In the genomic region with DNA sequence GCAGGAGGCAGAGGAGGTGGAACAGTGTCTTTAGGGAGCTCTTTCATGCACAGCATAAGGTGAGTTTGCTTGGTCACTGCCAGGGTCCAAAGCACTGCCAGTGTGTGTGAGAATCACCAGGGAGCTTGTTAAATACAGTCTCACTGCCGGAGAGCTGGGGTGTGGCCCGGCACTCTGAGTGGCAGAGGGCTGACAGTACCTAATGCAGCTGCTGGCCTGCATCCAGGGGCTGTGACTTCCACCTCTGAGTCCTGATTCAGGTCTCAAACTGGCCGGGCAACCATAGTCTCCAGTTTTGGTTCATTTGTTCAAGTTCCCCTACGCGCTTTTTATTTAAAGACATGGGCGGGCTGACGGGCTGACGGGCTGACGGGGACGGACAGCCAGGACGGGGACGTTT, we compare ENCODE assay signal across 29 mouse cellular contexts. TPM values are rescaled to one million over a fixed set of nuclear protein-coding genes. Genes with fewer than 3 reads are reported as not detected.
A peak's percentile ranks its signal among the peaks of the same experiment; 100 is the strongest.
DNase-seq lines count a peak whose midpoint lies in the region; ATAC-seq and TF ChIP-seq lines count a peak whose summit lies in the region.
"Had no signal": no experiment of that assay in that cellular context is flagged by ENCODE, and none has a peak within 500 bp of the region (broad histone marks: within the 10 kb centered on the region; RNA-seq: fewer than 3 reads in every experiment).

No protein-coding gene starts in this region.

- 5% methylated on average over 12 of the region's 12 CpGs for WGBS in heart, embryonic 12.5 days

- no peaks in the 10 kb centered on the region for H3K9me3 ChIP-seq in heart, embryonic 12.5 days (replicated peaks)
- H3K9me3 ChIP-seq: embryonic facial prominence, embryonic 12.5 days; embryonic facial prominence, embryonic 15.5 days; heart, embryonic 10.5 days; hindbrain, embryonic 10.5 days; hindbrain, embryonic 13.5 days; intestine, embryonic 15.5 days had no signal

- no peak overlapping the region for H3ac ChIP-seq in myocyte (ENCODE audit: control insufficient read depth, insufficient read length)

- H3K27me3 ChIP-seq in heart, embryonic 12.5 days (replicated peaks) = peaks cover 93% of the 10 kb centered on the region
- peaks cover 53% of the 10 kb centered on the region for H3K27me3 ChIP-seq in myocyte (ENCODE audit: control insufficient read depth, insufficient read depth, insufficient read length)

- ATAC-seq in heart, embryonic 12.5 days (ENCODE audit: insufficient number of reproducible peaks, low FRiP score) = no peak
- ATAC-seq: forebrain, embryonic 14.5 days; forebrain, postnatal 0 days; hindbrain, embryonic 16.5 days; intestine, embryonic 15.5 days had no signal

- H3K9ac ChIP-seq in heart, embryonic 12.5 days = no peak overlapping the region
- H3K9ac ChIP-seq: embryonic facial prominence, embryonic 12.5 days; embryonic facial prominence, embryonic 15.5 days; forebrain, postnatal 0 days; hindbrain, embryonic 13.5 days; intestine, embryonic 15.5 days had no signal

- no peak for TF ChIP-seq POLR2A in myocyte (IDR thresholded peaks at IDR 0.05; ENCODE audit: insufficient read length, low read depth)

- H3K4me2 ChIP-seq in heart, embryonic 12.5 days = no peak overlapping the region
- peak overlapping the region; percentile 55 for H3K4me2 ChIP-seq in myocyte (ENCODE audit: low read depth)
- H3K4me2 ChIP-seq: embryonic facial prominence, embryonic 12.5 days; embryonic facial prominence, embryonic 15.5 days; hindbrain, embryonic 13.5 days; intestine, embryonic 15.5 days had no signal

- no peak overlapping the region for H3K27ac ChIP-seq in heart, embryonic 12.5 days (ENCODE audit: poor library complexity, severe bottlenecking)
- no peak overlapping the region for H3K27ac ChIP-seq in layer of hippocampus, adult 2 months
- H3K27ac ChIP-seq: embryonic facial prominence, embryonic 12.5 days; embryonic facial prominence, embryonic 15.5 days; gastrocnemius, adult 2 months; heart, embryonic 10.5 days; hindbrain, embryonic 10.5 days; hindbrain, embryonic 13.5 days; intestine, embryonic 15.5 days had no signal

- no peaks in the 10 kb centered on the region for H3K79me2 ChIP-seq in myocyte (ENCODE audit: control insufficient read depth, insufficient read depth)

- H3K4me3 ChIP-seq in heart, embryonic 12.5 days = no peak overlapping the region
- no peak overlapping the region for H3K4me3 ChIP-seq in myocyte
- no peak overlapping the region for H3K4me3 ChIP-seq in layer of hippocampus, adult 2 months
- H3K4me3 ChIP-seq: embryonic facial prominence, embryonic 12.5 days; embryonic facial prominence, embryonic 15.5 days; gastrocnemius, adult 2 months; heart, embryonic 10.5 days; hindbrain, embryonic 10.5 days; hindbrain, embryonic 13.5 days; intestine, embryonic 15.5 days had no signal

- DNase-seq in heart, adult 11 months = peak; percentile 57
- DNase-seq in 3134 (ENCODE audit: extremely low read depth, insufficient read length, low spot score) (peak; percentile 66), MN1 (ENCODE audit: low spot score) (peak; percentile 71)
- DNase-seq in left cerebral cortex, adult 18-20 months (ENCODE audit: low spot score in 2 of 2) = no peak
- no peak for DNase-seq in layer of hippocampus, adult 2 months (ENCODE audit: low spot score in 2 of 2)
- DNase-seq: adrenal gland, adult 2 months; adrenal gland, postnatal 14 days; cerebellum, adult 11-12 months; cerebellum, adult 8-10 months; cerebellum, postnatal 10 days; cerebellum, postnatal 36 days; forebrain, postnatal 0 days; gastrocnemius, adult 2 months; gastrocnemius, postnatal 14 days; heart, adult 18-20 months; heart, postnatal 10 days; heart, postnatal 36 days had no signal

- H3K36me3 ChIP-seq in heart, embryonic 12.5 days = no peaks in the 10 kb centered on the region
- no peaks in the 10 kb centered on the region for H3K36me3 ChIP-seq in myocyte (ENCODE audit: control insufficient read depth, insufficient read depth)
- H3K36me3 ChIP-seq: embryonic facial prominence, embryonic 12.5 days; embryonic facial prominence, embryonic 15.5 days; heart, embryonic 10.5 days; hindbrain, embryonic 10.5 days; hindbrain, embryonic 13.5 days; intestine, embryonic 15.5 days had no signal

- TF ChIP-seq CTCF in layer of hippocampus, adult 2 months (conservative IDR thresholded peaks at IDR 0.05) = no peak

- 0 out of 2 replicates have a peak, but pooled peaks cover 5% of the 10 kb centered on the region for H3K4me1 ChIP-seq in heart, embryonic 12.5 days (replicated peaks)
- H3K4me1 ChIP-seq: embryonic facial prominence, embryonic 12.5 days; hindbrain, embryonic 13.5 days; intestine, embryonic 15.5 days had no signal

TF ChIP-seq in myocyte, 11 proteins besides CTCF, POLR2A, EP300 and RAD21:
- TF ChIP-seq TCF3 (IDR thresholded peaks at IDR 0.05; ENCODE audit: insufficient read length, low read depth) = no peak
- TF ChIP-seq USF1 (IDR thresholded peaks at IDR 0.05; ENCODE audit: low read depth) = no peak
- no peak for TF ChIP-seq CEBPB (IDR thresholded peaks at IDR 0.05; ENCODE audit: insufficient read depth, poor library complexity, severe bottlenecking)
- TF ChIP-seq E2F4 (IDR thresholded peaks at IDR 0.05; ENCODE audit: insufficient read depth) = no peak
- TF ChIP-seq MYOG (IDR thresholded peaks at IDR 0.05; ENCODE audit: control insufficient read depth in 1 of 3, insufficient read depth in 1 of 3, insufficient read length in 2 of 3, low read depth in 2 of 3) = no peak
- no peak for TF ChIP-seq POLR2AphosphoS2 (IDR thresholded peaks at IDR 0.05; ENCODE audit: insufficient read length, low read depth)
- TF ChIP-seq SRF (IDR thresholded peaks at IDR 0.05; ENCODE audit: control insufficient read depth, insufficient read length, low read depth) = no peak
- no peak for TF ChIP-seq TCF12 (IDR thresholded peaks at IDR 0.05; ENCODE audit: insufficient read depth, poor library complexity, severe bottlenecking)
- no peak for TF ChIP-seq REST (IDR thresholded peaks at IDR 0.05; ENCODE audit: insufficient read depth, insufficient read length)
- TF ChIP-seq MAX (IDR thresholded peaks at IDR 0.05; ENCODE audit: low read depth) = no peak
- no peak for TF ChIP-seq MYOD1 (IDR thresholded peaks at IDR 0.05; ENCODE audit: control insufficient read depth in 1 of 3, insufficient read length in 2 of 3, low read depth in 2 of 3)

RNA-seq across cellular contexts. Expression of a gene that starts 12.4 kb away (rescaled TPM):
- 0.40 and 0.50 TPM in 2 replicates for polyA plus RNA-seq in heart, embryonic 12.5 days (2016; fragmentation: Nextera tagmentation; extraction: Ambion mirVana)
- polyA plus RNA-seq in myocyte (2012; fragmentation: generic; extraction: Trizol) = not detected
- total RNA-seq in left cerebral cortex, adult 18-20 months (2021) = not detected
- not detected for total RNA-seq in layer of hippocampus, adult 2 months (2021)
- total RNA-seq: adrenal gland, adult 2 months; forebrain, postnatal 0 days; gastrocnemius, adult 2 months; gastrocnemius, postnatal 14 days; heart, adult 18-20 months; heart, postnatal 36 days had no signal
- polyA plus RNA-seq: adrenal gland, adult 2 months; forebrain, embryonic 11.5 days; forebrain, embryonic 14.5 days; forebrain, postnatal 0 days; frontal cortex, adult 2 months had no signal

Comparison
In these comparisons a context has a peak if more than half of its experiments do, and no peak if none do; other contexts are left out.
1. DNase-seq: peak in heart, adult 11 months (single experiment), 3134 (single experiment) and MN1 (single experiment); none in left cerebral cortex, adult 18-20 months (0 of 2) and layer of hippocampus, adult 2 months (0 of 2).